Mouse (Mus musculus) myocyte (in vitro differentiated cells): ENCODE measurements around the gene Bnipl. TPM values are rescaled to one million over a fixed set of nuclear protein-coding genes. Genes with fewer than 3 reads are reported as not detected.
A peak's percentile ranks its signal among the peaks of the same experiment; 100 is the strongest.

ENCODE experiments used
- H3K27me3 ChIP-seq: one replicate; pipeline ENCODE4 v1.6.1; 2011; ENCODE audit not compliant: control insufficient read depth, insufficient read depth, insufficient read length
- H3K36me3 ChIP-seq: one replicate; pipeline ENCODE4 v1.6.1; 2011; ENCODE audit not compliant: control insufficient read depth, insufficient read depth
- H3K4me2 ChIP-seq: one replicate; pipeline ENCODE4 v1.6.1; 2011; ENCODE audit warnings: low read depth, control low read depth
- H3K4me3 ChIP-seq: one replicate; pipeline ENCODE4 v1.5.1; 2011; ENCODE audit warnings: mild to moderate bottlenecking, control low read depth, moderate library complexity
- H3K79me2 ChIP-seq: one replicate; pipeline ENCODE4 v1.6.1; 2011; ENCODE audit not compliant: control insufficient read depth, insufficient read depth
- H3ac ChIP-seq: one replicate; pipeline ENCODE4 v1.6.1; 2011; ENCODE audit not compliant: control insufficient read depth, insufficient read length
- CEBPB ChIP-seq: IDR thresholded peaks from 2 replicates; pipeline ENCODE4 v1.6.1; 2011; ENCODE audit warnings: mild to moderate bottlenecking, moderate library complexity; ENCODE audit not compliant: poor library complexity, insufficient read depth, severe bottlenecking
- E2F4 ChIP-seq: IDR thresholded peaks from one replicate; pipeline ENCODE4 v1.6.1; 2011; ENCODE audit warnings: mild to moderate bottlenecking, control low read depth, moderate library complexity; ENCODE audit not compliant: insufficient read depth
- MAX ChIP-seq: IDR thresholded peaks from one replicate; pipeline ENCODE4 v1.6.1; 2011; ENCODE audit warnings: low read depth, mild to moderate bottlenecking, control low read depth
- MYOD1 ChIP-seq, 3 experiments: IDR thresholded peaks; one replicate each; pipeline ENCODE4 v1.6.1; 2011; ENCODE audit warnings: control low read depth in 2 of 3, low read depth in 2 of 3, mild to moderate bottlenecking in 2 of 3, moderate library complexity in 1 of 3; ENCODE audit not compliant: insufficient read length in 2 of 3, control insufficient read depth in 1 of 3
- MYOG ChIP-seq, 3 experiments: IDR thresholded peaks; one replicate each; pipeline ENCODE4 v1.6.1; 2011; ENCODE audit warnings: control low read depth in 2 of 3, low read depth in 2 of 3, mild to moderate bottlenecking in 2 of 3; ENCODE audit not compliant: insufficient read length in 2 of 3, control insufficient read depth in 1 of 3, insufficient read depth in 1 of 3
- POLR2A ChIP-seq: IDR thresholded peaks from one replicate; pipeline ENCODE4 v1.6.1; 2011; ENCODE audit warnings: low read depth, mild to moderate bottlenecking, control low read depth, moderate library complexity; ENCODE audit not compliant: insufficient read length
- POLR2AphosphoS2 ChIP-seq: IDR thresholded peaks from one replicate; pipeline ENCODE4 v1.6.1; 2011; ENCODE audit warnings: low read depth, control low read depth; ENCODE audit not compliant: insufficient read length
- REST ChIP-seq: IDR thresholded peaks from one replicate; pipeline ENCODE4 v1.6.1; 2011; ENCODE audit warnings: mild to moderate bottlenecking, control low read depth, moderate library complexity; ENCODE audit not compliant: insufficient read depth, insufficient read length
- SRF ChIP-seq: IDR thresholded peaks from one replicate; pipeline ENCODE4 v1.6.1; 2011; ENCODE audit warnings: low read depth; ENCODE audit not compliant: control insufficient read depth, insufficient read length
- TCF12 ChIP-seq: IDR thresholded peaks from one replicate; pipeline ENCODE4 v1.6.1; 2011; ENCODE audit warnings: mild to moderate bottlenecking, control low read depth; ENCODE audit not compliant: poor library complexity, insufficient read depth, severe bottlenecking
- TCF3 ChIP-seq: IDR thresholded peaks from one replicate; pipeline ENCODE4 v1.6.1; 2011; ENCODE audit warnings: low read depth, control low read depth; ENCODE audit not compliant: insufficient read length
- USF1 ChIP-seq: IDR thresholded peaks from one replicate; pipeline ENCODE4 v1.6.1; 2011; ENCODE audit warnings: low read depth, mild to moderate bottlenecking, control low read depth, moderate library complexity
- polyA plus RNA-seq: library from polyadenylated mRNA; unstranded; fragments of >200 nt; fragmentation: generic; extraction: Trizol; gene quantifications from one replicate; pipeline ENCODE4 v1.2.1, GENCODE M21; 2012; ENCODE audit warnings: missing spikeins

Gene Bnipl
- polyA plus RNA-seq, 1 experiment, result 0.31 TPM

- Histone ChIP-seq H3K36me3 (no peaks in the 10 kb centered on the region), H3K27me3 (no peaks in the 10 kb centered on the region), H3K4me2 (peak overlapping the region; percentile 94), H3K79me2 (peaks cover 14% of the 10 kb centered on the region), H3K4me3 (peak overlapping the region; percentile 84), H3ac (no peak overlapping the region)
- TF ChIP-seq REST (no peak), MYOG (IDR thresholded peaks at IDR 0.05; ENCODE audit: control insufficient read depth in 1 of 3, insufficient read depth in 1 of 3, insufficient read length in 2 of 3, low read depth in 2 of 3) (no peak), USF1 (no peak), TCF3 (no peak), MYOD1 (IDR thresholded peaks at IDR 0.05; ENCODE audit: control insufficient read depth in 1 of 3, insufficient read length in 2 of 3, low read depth in 2 of 3) (no peak), CEBPB (no peak), SRF (no peak), TCF12 (no peak), E2F4 (no peak), POLR2AphosphoS2 (no peak), POLR2A (no peak), MAX (no peak)
Observed at GRCm38 (mm10) chr3:95284501-95285281, 33.7 kb upstream of the Bnipl start.

- Histone ChIP-seq H3K36me3 (no peaks in the 10 kb centered on the region), H3ac (peak overlapping the region; percentile 71), H3K27me3 (no peaks in the 10 kb centered on the region), H3K4me2 (peak overlapping the region; percentile 94), H3K4me3 (peak overlapping the region; percentile 84), H3K79me2 (peaks cover 20% of the 10 kb centered on the region)
- TF ChIP-seq MYOD1 (IDR thresholded peaks at IDR 0.05; ENCODE audit: control insufficient read depth in 1 of 3, insufficient read length in 2 of 3, low read depth in 2 of 3), result no peak
- no peak for TF ChIP-seq REST
- TF ChIP-seq E2F4, result no peak
- TF ChIP-seq MYOG (IDR thresholded peaks at IDR 0.05; ENCODE audit: control insufficient read depth in 1 of 3, insufficient read depth in 1 of 3, insufficient read length in 2 of 3, low read depth in 2 of 3), result no peak
- no peak for TF ChIP-seq CEBPB
- TF ChIP-seq USF1, result no peak
- TF ChIP-seq POLR2AphosphoS2, result no peak
- no peak for TF ChIP-seq POLR2A
- no peak for TF ChIP-seq TCF3
- TF ChIP-seq TCF12, result no peak
- TF ChIP-seq SRF, result no peak
- no peak for TF ChIP-seq MAX
Observed at GRCm38 (mm10) chr3:95284062-95284461, 33.1 kb upstream of the Bnipl start.

GRCm38 (mm10) chr3:95283589-95283941, 32.6 kb upstream of the Bnipl start:
- H3K36me3 ChIP-seq, result no peaks in the 10 kb centered on the region
- H3K4me2 ChIP-seq, result peak overlapping the region; percentile 94
- TF ChIP-seq TCF12, result no peak
- peak overlapping the region; percentile 84 for H3K4me3 ChIP-seq
- H3ac ChIP-seq, result peak overlapping the region; percentile 71
- peaks cover 25% of the 10 kb centered on the region for H3K79me2 ChIP-seq
- H3K27me3 ChIP-seq, result no peaks in the 10 kb centered on the region

GRCm38 (mm10) chr3:95282865-95283588, 32.0 kb upstream of the Bnipl start:
- Histone ChIP-seq H3K27me3 (no peaks in the 10 kb centered on the region), H3K79me2 (peaks cover 30% of the 10 kb centered on the region), H3K4me3 (peak overlapping the region; percentile 84), H3ac (peak overlapping the region; percentile 71), H3K4me2 (peak overlapping the region; percentile 94), H3K36me3 (no peaks in the 10 kb centered on the region)
- no peak for TF ChIP-seq MAX
- peak in 2 of 3 experiments; percentile 64 to 87 for TF ChIP-seq MYOD1 (IDR thresholded peaks at IDR 0.05; ENCODE audit: control insufficient read depth in 1 of 3, insufficient read length in 2 of 3, low read depth in 2 of 3)
- peak; percentile 62 for TF ChIP-seq POLR2AphosphoS2
- TF ChIP-seq MYOG (IDR thresholded peaks at IDR 0.05; ENCODE audit: control insufficient read depth in 1 of 3, insufficient read depth in 1 of 3, insufficient read length in 2 of 3, low read depth in 2 of 3), result peak; percentile 16 to 81 (median 70)
- no peak for TF ChIP-seq REST
- peak; percentile 74 for TF ChIP-seq POLR2A

- H3K4me2 ChIP-seq, result peak overlapping the region; percentile 94
- TF ChIP-seq CEBPB (peak; percentile 67; the same call in 1 of the 2 replicates), SRF (no peak)
- H3K36me3 ChIP-seq, result no peaks in the 10 kb centered on the region
- H3K27me3 ChIP-seq, result no peaks in the 10 kb centered on the region
- peaks cover 30% of the 10 kb centered on the region for H3K79me2 ChIP-seq
- peak overlapping the region; percentile 84 for H3K4me3 ChIP-seq
- H3ac ChIP-seq, result peak overlapping the region; percentile 71
Observed at GRCm38 (mm10) chr3:95282381-95282864, 31.4 kb upstream of the Bnipl start.
